Mouse (Mus musculus) MEL (cell line): ENCODE measurements around the gene Ppp1r1c. TPM values are rescaled to one million over a fixed set of nuclear protein-coding genes. Genes with fewer than 3 reads are reported as not detected.

ENCODE experiments used
- DNase-seq: peaks from one replicate; pipeline ENCODE4 v3.0.0; 2011; ENCODE audit warnings: low read depth, low spot score
- H3K27ac ChIP-seq: 2 replicates; pipeline ENCODE4 v1.5.1; 2012; ENCODE audit warnings: low read depth, mild to moderate bottlenecking, control low read depth, low read length, moderate library complexity; ENCODE audit not compliant: control insufficient read depth
- H3K27me3 ChIP-seq, 2 experiments: fragments of 150-350 bp in 1 of 2; sonication (generic) in 1 of 2; 2 replicates each; pipeline ENCODE4 v1.6.1; 2012; ENCODE audit warnings: low read length in 2 of 2, mild to moderate bottlenecking in 2 of 2, improper control_type of control experiment in 1 of 2, moderate library complexity in 1 of 2; ENCODE audit not compliant: insufficient read depth in 2 of 2, control insufficient read depth in 1 of 2
- H3K36me3 ChIP-seq, 2 experiments: 2 replicates each; pipeline ENCODE4 v1.6.1; 2012 to 2014; ENCODE audit warnings: low read length in 2 of 2, improper control_type of control experiment in 1 of 2, inconsistent platforms in 1 of 2, mild to moderate bottlenecking in 1 of 2; ENCODE audit not compliant: insufficient read depth in 2 of 2, control insufficient read depth in 1 of 2
- H3K4me1 ChIP-seq, 2 experiments: fragments of 150-350 bp in 1 of 2; sonication (generic) in 1 of 2; 2 replicates each; pipeline ENCODE4 v1.6.1; 2012; ENCODE audit warnings: low read length in 2 of 2, improper control_type of control experiment in 1 of 2, mild to moderate bottlenecking in 1 of 2; ENCODE audit not compliant: insufficient read depth in 2 of 2, control insufficient read depth in 1 of 2
- H3K4me3 ChIP-seq, 2 experiments: fragments of 150-350 bp in 1 of 2; sonication (generic) in 1 of 2; 2 replicates each; pipeline ENCODE4 v1.5.1; 2012; ENCODE audit warnings: low read depth in 2 of 2, low read length in 2 of 2, mild to moderate bottlenecking in 2 of 2, moderate library complexity in 2 of 2, control low read depth in 1 of 2, improper control_type of control experiment in 1 of 2; ENCODE audit not compliant: control insufficient read depth in 1 of 2, insufficient read depth in 1 of 2
- H3K79me2 ChIP-seq: 2 replicates; pipeline ENCODE4 v1.6.1; 2012; ENCODE audit warnings: mild to moderate bottlenecking, low read length, moderate library complexity; ENCODE audit not compliant: control insufficient read depth, poor library complexity, insufficient read depth
- H3K9ac ChIP-seq: 2 replicates; pipeline ENCODE4 v1.6.1; 2012; ENCODE audit warnings: low read depth, mild to moderate bottlenecking, control low read depth, low read length, moderate library complexity; ENCODE audit not compliant: control insufficient read depth, poor library complexity, severe bottlenecking
- H3K9me3 ChIP-seq: fragments of 150-350 bp; sonication (generic); replicated peaks from 2 replicates; pipeline ENCODE4 v1.6.1; 2012; ENCODE audit warnings: mild to moderate bottlenecking, low read length, improper control_type of control experiment, moderate library complexity; ENCODE audit not compliant: insufficient read depth
- BHLHE40 ChIP-seq: IDR thresholded peaks from 2 replicates; pipeline ENCODE4 v1.6.1; 2012; ENCODE audit warnings: low read depth, mild to moderate bottlenecking, inconsistent platforms, low read length, improper control_type of control experiment, borderline replicate concordance
- CHD1 ChIP-seq: IDR thresholded peaks from 2 replicates; pipeline ENCODE4 v1.6.1; 2012; ENCODE audit warnings: low read depth, mild to moderate bottlenecking, inconsistent platforms, low read length, improper control_type of control experiment
- CHD2 ChIP-seq: IDR thresholded peaks from 2 replicates; pipeline ENCODE4 v1.6.1; 2011; ENCODE audit warnings: low read length, improper control_type of control experiment
- E2F4 ChIP-seq: IDR thresholded peaks from 2 replicates; pipeline ENCODE4 v1.6.1; 2011; ENCODE audit warnings: low read depth, low read length, improper control_type of control experiment, borderline replicate concordance
- EP300 ChIP-seq, 2 experiments: IDR thresholded peaks; 2 replicates each; pipeline ENCODE4 v1.6.1; 2011; ENCODE audit warnings: improper control_type of control experiment in 2 of 2, low read length in 2 of 2, low read depth in 1 of 2, mild to moderate bottlenecking in 1 of 2
- ETS1 ChIP-seq: IDR thresholded peaks from 2 replicates; pipeline ENCODE4 v1.6.1; 2012; ENCODE audit warnings: low read depth, mild to moderate bottlenecking, inconsistent platforms, low read length, improper control_type of control experiment, moderate library complexity
- GATA1 ChIP-seq: IDR thresholded peaks from 2 replicates; pipeline ENCODE4 v1.6.1; 2011; ENCODE audit warnings: low read depth, low read length, improper control_type of control experiment
- HCFC1 ChIP-seq: IDR thresholded peaks from 2 replicates; pipeline ENCODE4 v1.6.1; 2012; ENCODE audit warnings: low read depth, mild to moderate bottlenecking, inconsistent platforms, low read length, improper control_type of control experiment, moderate library complexity
- JUND ChIP-seq: IDR thresholded peaks from 2 replicates; pipeline ENCODE4 v1.6.1; 2011; ENCODE audit warnings: low read depth, mild to moderate bottlenecking, improper control_type of control experiment, low read length
- KAT2A ChIP-seq: conservative IDR thresholded peaks from 2 replicates; pipeline ENCODE4 v1.6.1; 2012; ENCODE audit warnings: low read depth, low read length, improper control_type of control experiment, inconsistent platforms
- MAFK ChIP-seq: IDR thresholded peaks from 2 replicates; pipeline ENCODE4 v1.6.1; 2011; ENCODE audit warnings: low read depth, mild to moderate bottlenecking, low read length, improper control_type of control experiment, borderline replicate concordance
- MAX ChIP-seq: IDR thresholded peaks from 2 replicates; pipeline ENCODE4 v1.6.1; 2011; ENCODE audit warnings: low read length, improper control_type of control experiment
- MAZ ChIP-seq: IDR thresholded peaks from 2 replicates; pipeline ENCODE4 v1.6.1; 2012; ENCODE audit warnings: low read depth, mild to moderate bottlenecking, inconsistent platforms, low read length, improper control_type of control experiment
- MEF2A ChIP-seq: IDR thresholded peaks from 2 replicates; pipeline ENCODE4 v1.6.1; 2014; ENCODE audit warnings: low read depth, mild to moderate bottlenecking, inconsistent platforms, low read length, improper control_type of control experiment; ENCODE audit not compliant: poor library complexity, insufficient replicate concordance, severe bottlenecking; ENCODE audit errors: extremely low read depth
- NELFE ChIP-seq: IDR thresholded peaks from 2 replicates; pipeline ENCODE4 v1.6.1; 2011; ENCODE audit warnings: low read depth, low read length, improper control_type of control experiment
- POLR2A ChIP-seq, 2 experiments: IDR thresholded peaks; 2 replicates each; pipeline ENCODE4 v1.6.1; 2011 to 2012; ENCODE audit warnings: low read length in 2 of 2, mild to moderate bottlenecking in 2 of 2, control low read depth in 1 of 2, improper control_type of control experiment in 1 of 2, low read depth in 1 of 2, moderate library complexity in 1 of 2; ENCODE audit not compliant: control insufficient read depth in 1 of 2, insufficient read depth in 1 of 2, poor library complexity in 1 of 2
- POLR2AphosphoS2 ChIP-seq: IDR thresholded peaks from 2 replicates; pipeline ENCODE4 v1.6.1; 2011; ENCODE audit warnings: low read length, improper control_type of control experiment
- RAD21 ChIP-seq: IDR thresholded peaks from 2 replicates; pipeline ENCODE4 v1.6.1; 2011; ENCODE audit warnings: mild to moderate bottlenecking, low read depth, low read length, improper control_type of control experiment
- RCOR1 ChIP-seq: IDR thresholded peaks from 2 replicates; pipeline ENCODE4 v1.6.1; 2012; ENCODE audit warnings: low read depth, mild to moderate bottlenecking, inconsistent platforms, low read length, improper control_type of control experiment
- SIN3A ChIP-seq: IDR thresholded peaks from 2 replicates; pipeline ENCODE4 v1.6.1; 2012; ENCODE audit warnings: low read length, improper control_type of control experiment, inconsistent platforms
- SMC3 ChIP-seq: IDR thresholded peaks from 2 replicates; pipeline ENCODE4 v1.6.1; 2011; ENCODE audit warnings: low read depth, low read length, improper control_type of control experiment
- TAL1 ChIP-seq: IDR thresholded peaks from 2 replicates; pipeline ENCODE4 v1.6.1; 2012; ENCODE audit warnings: mild to moderate bottlenecking, inconsistent platforms, low read length, moderate library complexity, mixed read lengths
- TCF12 ChIP-seq: IDR thresholded peaks from 2 replicates; pipeline ENCODE4 v1.6.1; 2014; ENCODE audit warnings: low read depth, mild to moderate bottlenecking, inconsistent platforms, low read length, improper control_type of control experiment, moderate library complexity
- USF1 ChIP-seq: IDR thresholded peaks from 2 replicates; pipeline ENCODE4 v1.6.1; 2014; ENCODE audit warnings: low read depth, mild to moderate bottlenecking, inconsistent platforms, low read length, improper control_type of control experiment, moderate library complexity
- ZKSCAN1 ChIP-seq: IDR thresholded peaks from 2 replicates; pipeline ENCODE4 v1.6.1; 2012; ENCODE audit warnings: low read depth, mild to moderate bottlenecking, inconsistent platforms, low read length, improper control_type of control experiment, moderate library complexity
- ZMIZ1 ChIP-seq: IDR thresholded peaks from 2 replicates; pipeline ENCODE4 v1.6.1; 2012; ENCODE audit warnings: low read depth, mild to moderate bottlenecking, inconsistent platforms, low read length, improper control_type of control experiment, moderate library complexity
- ZNF384 ChIP-seq: IDR thresholded peaks from 2 replicates; pipeline ENCODE4 v1.6.1; 2012; ENCODE audit warnings: low read depth, mild to moderate bottlenecking, inconsistent platforms, low read length, improper control_type of control experiment
- polyA plus RNA-seq, 2 experiments: library from polyadenylated mRNA; stranded (reverse) in 1 of 2; unstranded in 1 of 2; fragments of >175 nt in 1 of 2; fragments of >200 nt in 1 of 2; gene quantifications; 2 replicates each; pipeline versions ENCODE4 v1.2.1 to v1.2.4; 2012; ENCODE audit warnings: low replicate concordance in 2 of 2, low read depth in 1 of 2; ENCODE audit not compliant: insufficient read length in 2 of 2, insufficient read depth in 1 of 2, missing spikeins in 1 of 2
- total RNA-seq: library from RNA; depleted of rRNA; stranded (reverse); fragments of 300-350 nt; gene quantifications from 2 replicates; pipeline ENCODE4 v1.2.3, GENCODE M21; 2012

The Ppp1r1c gene
- total and polyA plus RNA-seq, 3 experiments = not detected

- TF ChIP-seq HCFC1 (no peak), GATA1 (peak; percentile 51), RCOR1 (no peak), CHD2 (no peak), USF1 (no peak), KAT2A (no peak), MAX (peak; percentile 17; the same call in 1 of the 2 replicates), RAD21 (no peak), CHD1 (no peak), NELFE (no peak), SIN3A (peak; percentile 60), SMC3 (no peak), MAZ (no peak), TAL1 (no peak), TCF12 (no peak), ZKSCAN1 (no peak)
Observed at GRCm38 (mm10) chr2:79698166-79698565, 9.4 kb upstream of the Ppp1r1c start (continued).

- TF ChIP-seq ZNF384 (no peak), ZKSCAN1 (no peak), GATA1 (no peak), POLR2A (IDR thresholded peaks at IDR 0.05; ENCODE audit: control insufficient read depth in 1 of 2, insufficient read depth in 1 of 2, low read depth in 1 of 2, low read length in 2 of 2, poor library complexity in 1 of 2) (no peak), E2F4 (no peak), JUND (no peak), ZMIZ1 (no peak)
- DNase-seq = no peak
- Histone ChIP-seq H3K4me3 (no peak overlapping the region), H3K36me3 (no peaks in the 10 kb centered on the region), H3K79me2 (no peaks in the 10 kb centered on the region), H3K9ac (no peak overlapping the region), H3K27me3 (no peaks in the 10 kb centered on the region), H3K27ac (no peak overlapping the region), H3K4me1 (no peaks in the 10 kb centered on the region; a peak in 1 of 4 replicates), H3K9me3 (no peaks in the 10 kb centered on the region)
Observed at GRCm38 (mm10) chr2:79704773-79705172, 2.8 kb upstream of the Ppp1r1c start.

- no peaks in the 10 kb centered on the region for H3K79me2 ChIP-seq
- peak overlapping the region in 1 of 2 experiments; percentile 15; a peak in 2 of 4 replicates for H3K4me3 ChIP-seq
- no peaks in the 10 kb centered on the region for H3K27me3 ChIP-seq
- H3K36me3 ChIP-seq = peaks cover 0 to 24% of the 10 kb centered on the region in 2 experiments; a peak in 2 of 4 replicates
- no peaks in the 10 kb centered on the region for H3K9me3 ChIP-seq
- H3K9ac ChIP-seq = no peak overlapping the region
- TF ChIP-seq EP300 (IDR thresholded peaks at IDR 0.05; ENCODE audit: low read depth in 1 of 2, low read length in 2 of 2) (peak; percentile 92 to 97), SIN3A (no peak; the same call in 1 of the 2 replicates), RCOR1 (peak; percentile 95), CHD1 (no peak), KAT2A (no peak), MEF2A (peak; percentile 88; the same call in 1 of the 2 replicates), TAL1 (peak; percentile 16; the same call in 1 of the 2 replicates), MAFK (0 out of 2 replicates have a peak, but pooled peaks have one; percentile 35), SMC3 (no peak), ETS1 (peak; percentile 93), TCF12 (peak; percentile 88), HCFC1 (0 out of 2 replicates have a peak, but pooled peaks have one; percentile 32), GATA1 (peak; percentile 99), POLR2AphosphoS2 (no peak), BHLHE40 (0 out of 2 replicates have a peak, but pooled peaks have one; percentile 30)
- peak overlapping the region; percentile 70 for H3K27ac ChIP-seq
- DNase-seq = peak; percentile 74
- peaks cover 9 to 11% of the 10 kb centered on the region in 2 experiments for H3K4me1 ChIP-seq
Observed at GRCm38 (mm10) chr2:79713662-79714091, 6.1 kb downstream of the Ppp1r1c start.
